Mouse (Mus musculus) small intestine, adult 2 months (tissue): ENCODE measurements around the gene Srcin1.

Experiments used
- CTCF ChIP-seq: fragments of 200-500 bp; IDR thresholded peaks from 2 replicates; pipeline ENCODE4 v1.5.1; 2012; ENCODE audit warnings: low read depth, mild to moderate bottlenecking, control low read depth, inconsistent platforms, low read length, moderate library complexity, mixed read lengths; ENCODE audit not compliant: insufficient replicate concordance, insufficient read length; ENCODE audit errors: extremely low read depth
- POLR2A ChIP-seq: fragments of 200-500 bp; IDR thresholded peaks from 2 replicates; pipeline ENCODE4 v1.6.1; 2012; ENCODE audit warnings: low read depth, mild to moderate bottlenecking, control low read depth, inconsistent platforms, low read length, moderate library complexity

DNA sequence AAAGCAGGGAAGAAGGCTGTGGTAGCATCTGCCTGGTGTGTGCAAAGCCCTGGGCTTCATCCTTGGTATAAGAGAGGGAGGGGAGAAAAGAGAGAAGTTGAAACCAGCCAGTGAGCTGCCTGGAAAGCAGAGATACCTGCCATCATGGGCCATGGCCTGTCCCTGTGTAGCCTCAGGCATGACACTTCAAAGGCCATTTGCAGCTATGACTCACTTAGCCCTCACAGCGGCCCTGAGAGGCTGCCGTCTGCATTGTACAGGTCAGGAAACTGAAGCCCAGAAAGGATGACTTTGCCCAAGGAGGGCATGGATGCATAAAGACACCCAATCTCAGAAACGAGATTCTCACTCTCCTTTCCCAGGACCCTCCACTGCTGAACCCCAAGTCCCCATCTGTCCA lies 13.4 kb downstream of the Srcin1 start:
- no peak for TF ChIP-seq POLR2A
- no peak for TF ChIP-seq CTCF
